Mouse (Mus musculus) kidney, embryonic 14.5 days (tissue): ENCODE measurements around the gene Mex3d. TPM values are rescaled to one million over a fixed set of nuclear protein-coding genes. Genes with fewer than 3 reads are reported as not detected.

Experiments used
- ATAC-seq: fragments of 200-750 bp; cut with Nextera tagmentation; 2 replicates; pipeline ENCODE4 v1.8.0; 2017; ENCODE audit warnings: moderate number of reproducible peaks, mild to moderate bottlenecking, moderate TSS enrichment, moderate library complexity; ENCODE audit not compliant: low FRiP score, low TSS enrichment
- H3K27ac ChIP-seq: fragments of 300-500 bp; sonication (generic); 2 replicates; pipeline ENCODE4 v1.5.1; 2014; ENCODE audit warnings: low read depth, mild to moderate bottlenecking, low read length, moderate library complexity, mixed read lengths
- H3K27me3 ChIP-seq: fragments of 300-500 bp; sonication (generic); 2 replicates; pipeline ENCODE4 v1.6.1; 2014; ENCODE audit warnings: mild to moderate bottlenecking, low read length; ENCODE audit not compliant: control insufficient read depth, insufficient read depth
- H3K36me3 ChIP-seq: fragments of 300-500 bp; sonication (generic); 2 replicates; pipeline ENCODE4 v1.6.1; 2014; ENCODE audit warnings: low read length, mixed read lengths; ENCODE audit not compliant: control insufficient read depth, insufficient read depth
- H3K4me1 ChIP-seq: fragments of 300-500 bp; sonication (generic); 2 replicates; pipeline ENCODE4 v1.6.1; 2014; ENCODE audit warnings: low read length, mixed read lengths; ENCODE audit not compliant: control insufficient read depth, insufficient read depth
- H3K4me2 ChIP-seq: fragments of 300-500 bp; sonication (generic); replicated peaks from 2 replicates; pipeline ENCODE4 v1.6.1; 2014; ENCODE audit warnings: low read depth, mild to moderate bottlenecking, low read length
- H3K4me3 ChIP-seq: fragments of 300-500 bp; sonication (generic); 2 replicates; pipeline ENCODE4 v1.5.1; 2014; ENCODE audit warnings: mild to moderate bottlenecking, low read length
- H3K9ac ChIP-seq: fragments of 300-500 bp; sonication (generic); 2 replicates; pipeline ENCODE4 v1.6.1; 2014; ENCODE audit warnings: low read depth, mild to moderate bottlenecking, low read length, moderate library complexity
- H3K9me3 ChIP-seq: fragments of 300-500 bp; sonication (generic); 2 replicates; pipeline ENCODE4 v1.6.1; 2016; ENCODE audit warnings: low read length; ENCODE audit not compliant: control insufficient read depth
- WGBS: fragments of 180-500 bp; shearing (Covaris S2); extraction: QIAGEN DNeasy Blood & Tissue Kit; methylation state at CpG from one replicate; pipeline ENCODE4 v1.1.7; 2014; 5-methylcytosine and 5-hydroxymethylcytosine counted together
- polyA plus RNA-seq: library from polyadenylated mRNA; unstranded; fragments of >200 nt; fragmentation: Nextera tagmentation; extraction: Ambion mirVana; gene quantifications from 2 replicates; pipeline ENCODE4 v1.2.1, GENCODE M21; 2014

The Mex3d gene
- polyA plus RNA-seq, 1 experiment from 2014 or later, result 8.7 TPM

GRCm38 (mm10) chr10:80356737-80357136, 30.7 kb downstream of the Mex3d start:
- Histone ChIP-seq H3K4me3 (peak overlapping the region; percentile 38), H3K36me3 (no peaks in the 10 kb centered on the region), H3K4me2 (peak overlapping the region; percentile 58), H3K27me3 (peaks cover 69% of the 10 kb centered on the region), H3K27ac (no peak overlapping the region), H3K9me3 (no peaks in the 10 kb centered on the region), H3K9ac (peak overlapping the region; percentile 31; the same call in 1 of the 2 replicates), H3K4me1 (peaks cover 11% of the 10 kb centered on the region; the same call in 1 of the 2 replicates)
- WGBS, result 3% methylated on average over 31 of the region's 34 CpGs
- no peak for ATAC-seq

GRCm38 (mm10) chr10:80356001-80356682, 31.3 kb downstream of the Mex3d start, which contains the start of gene Plk5:
Plk5 (plus strand) TSS chr10:80356459.
- Histone ChIP-seq H3K4me1 (peaks cover 11% of the 10 kb centered on the region; the same call in 1 of the 2 replicates), H3K9me3 (no peaks in the 10 kb centered on the region), H3K4me3 (peak within 1 kb of the TSS; percentile 38), H3K36me3 (no peaks in the 10 kb centered on the region), H3K27ac (no peak within 1 kb of the TSS), H3K9ac (peak within 1 kb of the TSS; percentile 31; the same call in 1 of the 2 replicates), H3K4me2 (peak within 1 kb of the TSS; percentile 58), H3K27me3 (peaks cover 74% of the 10 kb centered on the region)
- WGBS, result under 1% methylated on average over 52 of the region's 53 CpGs
- ATAC-seq, result no peak

- H3K4me3 ChIP-seq, result no peak overlapping the region
- no peak overlapping the region for H3K4me2 ChIP-seq
Observed at GRCm38 (mm10) chr10:80355431-80355830, 32.0 kb downstream of the Mex3d start.

GRCm38 (mm10) chr10:80352727-80353126, 34.7 kb downstream of the Mex3d start:
- 54% methylated on average over 8 of the region's 8 CpGs for WGBS
- no peak overlapping the region for H3K9ac ChIP-seq
- no peak overlapping the region for H3K27ac ChIP-seq
- H3K4me3 ChIP-seq, result no peak overlapping the region
- no peak for ATAC-seq
- no peaks in the 10 kb centered on the region for H3K36me3 ChIP-seq
- H3K4me2 ChIP-seq, result no peak overlapping the region
- peaks cover 91% of the 10 kb centered on the region for H3K27me3 ChIP-seq
- H3K9me3 ChIP-seq, result no peaks in the 10 kb centered on the region
- peaks cover 17% of the 10 kb centered on the region for H3K4me1 ChIP-seq

More at GRCm38 (mm10) chr10:80355431-80355830, 32.0 kb downstream of the Mex3d start:
- no peak for ATAC-seq
- 12% methylated on average over 7 of the region's 9 CpGs for WGBS
- no peak overlapping the region for H3K27ac ChIP-seq
- peaks cover 11% of the 10 kb centered on the region; the same call in 1 of the 2 replicates for H3K4me1 ChIP-seq
- no peaks in the 10 kb centered on the region for H3K9me3 ChIP-seq
- no peaks in the 10 kb centered on the region for H3K36me3 ChIP-seq
- peaks cover 77% of the 10 kb centered on the region for H3K27me3 ChIP-seq
- no peak overlapping the region for H3K9ac ChIP-seq

- 28% methylated on average over 11 of the region's 11 CpGs for WGBS
- Histone ChIP-seq H3K9ac (no peak overlapping the region), H3K27me3 (peaks cover 91% of the 10 kb centered on the region), H3K9me3 (no peaks in the 10 kb centered on the region), H3K4me2 (no peak overlapping the region), H3K4me1 (peaks cover 18% of the 10 kb centered on the region), H3K4me3 (no peak overlapping the region), H3K27ac (no peak overlapping the region), H3K36me3 (no peaks in the 10 kb centered on the region)
- no peak for ATAC-seq
Observed at GRCm38 (mm10) chr10:80351896-80352295, 35.6 kb downstream of the Mex3d start.

- no peak overlapping the region for H3K4me3 ChIP-seq
- no peaks in the 10 kb centered on the region for H3K36me3 ChIP-seq
- no peak overlapping the region for H3K4me2 ChIP-seq
- peak; percentile 79 for ATAC-seq
- peaks cover 9% of the 10 kb centered on the region for H3K4me1 ChIP-seq
- 6% methylated on average over 7 of the region's 7 CpGs for WGBS
- H3K9me3 ChIP-seq, result no peaks in the 10 kb centered on the region
- H3K27me3 ChIP-seq, result peaks cover 90% of the 10 kb centered on the region
- H3K9ac ChIP-seq, result no peak overlapping the region
- no peak overlapping the region for H3K27ac ChIP-seq
Observed at GRCm38 (mm10) chr10:80350292-80350691, 37.2 kb downstream of the Mex3d start.

- peaks cover 94% of the 10 kb centered on the region for H3K27me3 ChIP-seq
- H3K9ac ChIP-seq, result no peak overlapping the region
- H3K9me3 ChIP-seq, result no peaks in the 10 kb centered on the region
- 19% methylated on average over 23 of the region's 26 CpGs for WGBS
- no peak for ATAC-seq
- peak overlapping the region; percentile 41; the same call in 1 of the 2 replicates for H3K4me2 ChIP-seq
- H3K4me1 ChIP-seq, result peaks cover 11% of the 10 kb centered on the region
- H3K27ac ChIP-seq, result no peak overlapping the region
- peak overlapping the region; percentile 30 for H3K4me3 ChIP-seq
- no peaks in the 10 kb centered on the region for H3K36me3 ChIP-seq
Observed at GRCm38 (mm10) chr10:80348981-80349380, 38.5 kb downstream of the Mex3d start.

- WGBS, result 2% methylated on average over 42 of the region's 42 CpGs
- ATAC-seq, result peak; percentile 13; the same call in 1 of the 2 replicates
- H3K9ac ChIP-seq, result peak within 1 kb of the TSS; percentile 14; the same call in 1 of the 2 replicates
Observed at GRCm38 (mm10) chr10:80348244-80348781, 39.1 kb downstream of the Mex3d start, which contains the start of gene Adamtsl5. Adamtsl5 (minus strand) TSS chr10:80348412.

GRCm38 (mm10) chr10:80347514-80347967, 39.9 kb downstream of the Mex3d start:
- H3K36me3 ChIP-seq, result no peaks in the 10 kb centered on the region
- H3K4me3 ChIP-seq, result peak overlapping the region; percentile 30
- H3K27me3 ChIP-seq, result peaks cover 96% of the 10 kb centered on the region

More at GRCm38 (mm10) chr10:80348244-80348781, 39.1 kb downstream of the Mex3d start, which contains the start of gene Adamtsl5:
- Histone ChIP-seq H3K4me2 (peak within 1 kb of the TSS; percentile 41), H3K27ac (no peak within 1 kb of the TSS), H3K4me1 (peaks cover 17% of the 10 kb centered on the region), H3K4me3 (peak within 1 kb of the TSS; percentile 30), H3K9me3 (no peaks in the 10 kb centered on the region), H3K27me3 (peaks cover 96% of the 10 kb centered on the region), H3K36me3 (no peaks in the 10 kb centered on the region)

More at GRCm38 (mm10) chr10:80347514-80347967, 39.9 kb downstream of the Mex3d start:
- no peak for ATAC-seq
- no peak overlapping the region for H3K27ac ChIP-seq
- H3K9ac ChIP-seq, result no peak overlapping the region
- peak overlapping the region; percentile 41; the same call in 1 of the 2 replicates for H3K4me2 ChIP-seq
- 8% methylated on average over 17 of the region's 17 CpGs for WGBS
- H3K4me1 ChIP-seq, result peaks cover 17% of the 10 kb centered on the region
- no peaks in the 10 kb centered on the region for H3K9me3 ChIP-seq
